Mouse (Mus musculus) testis, adult 2 months (tissue): ENCODE data around the gene Lingo3. TPM values are rescaled to one million over a fixed set of nuclear protein-coding genes. Genes with fewer than 3 reads are reported as not detected.

Source experiments
- H3K27ac ChIP-seq: fragments of 200-500 bp; 2 replicates; pipeline ENCODE4 v1.5.1; 2012; ENCODE audit warnings: low read depth, low read length; ENCODE audit not compliant: control insufficient read depth, insufficient read depth
- H3K27me3 ChIP-seq: fragments of 200-500 bp; 2 replicates; pipeline ENCODE4 v1.6.1; 2012; ENCODE audit warnings: mild to moderate bottlenecking, low read length, moderate library complexity; ENCODE audit not compliant: control insufficient read depth, insufficient read depth
- H3K36me3 ChIP-seq: fragments of 200-500 bp; 2 replicates; pipeline ENCODE4 v1.6.1; 2012; ENCODE audit warnings: mild to moderate bottlenecking, low read length; ENCODE audit not compliant: control insufficient read depth, insufficient read depth
- H3K4me1 ChIP-seq: fragments of 200-500 bp; 2 replicates; pipeline ENCODE4 v1.6.1; 2012; ENCODE audit warnings: low read length; ENCODE audit not compliant: control insufficient read depth, insufficient read depth
- H3K4me3 ChIP-seq: fragments of 200-500 bp; 2 replicates; pipeline ENCODE4 v1.5.1; 2012; ENCODE audit warnings: low read depth, mild to moderate bottlenecking, low read length, moderate library complexity, mixed read lengths; ENCODE audit not compliant: control insufficient read depth
- CTCF ChIP-seq: fragments of 200-500 bp; IDR thresholded peaks from 2 replicates; pipeline ENCODE4 v1.5.1; 2012; ENCODE audit warnings: low read depth, mild to moderate bottlenecking, inconsistent platforms, low read length, moderate library complexity; ENCODE audit not compliant: control insufficient read depth, insufficient read depth, insufficient replicate concordance
- POLR2A ChIP-seq: fragments of 200-500 bp; IDR thresholded peaks from 2 replicates; pipeline ENCODE4 v1.6.1; 2012; ENCODE audit warnings: low read depth, mild to moderate bottlenecking, inconsistent platforms, low read length, moderate library complexity; ENCODE audit not compliant: control insufficient read depth
- polyA plus RNA-seq: library from polyadenylated mRNA; depleted of rRNA; stranded (reverse); fragments of >200 nt; gene quantifications from 2 replicates; pipeline ENCODE4 v1.2.3, GENCODE M21; 2012; rRNA removed

The Lingo3 gene
- polyA plus RNA-seq, 1 experiment: 0.16 TPM

- no peak overlapping the region for H3K27ac ChIP-seq
- H3K4me3 ChIP-seq: no peak overlapping the region
- no peaks in the 10 kb centered on the region; the same call in 1 of the 2 replicates for H3K36me3 ChIP-seq
- no peaks in the 10 kb centered on the region for H3K27me3 ChIP-seq
- H3K4me1 ChIP-seq: no peaks in the 10 kb centered on the region; the same call in none of the 2 replicates
- no peak for TF ChIP-seq CTCF
Measured at GRCm38 (mm10) chr10:80791476-80792174, 52.2 kb downstream of the Lingo3 start.

GRCm38 (mm10) chr10:80790761-80791404 is 53.0 kb downstream of the Lingo3 start:
- H3K27me3 ChIP-seq: no peaks in the 10 kb centered on the region
- no peak overlapping the region for H3K27ac ChIP-seq
- TF ChIP-seq POLR2A (no peak), CTCF (no peak; the same call in 1 of the 2 replicates)
- H3K4me1 ChIP-seq: no peaks in the 10 kb centered on the region; the same call in none of the 2 replicates
- no peak overlapping the region for H3K4me3 ChIP-seq
- no peaks in the 10 kb centered on the region; the same call in 1 of the 2 replicates for H3K36me3 ChIP-seq

- no peak overlapping the region for H3K4me3 ChIP-seq
- TF ChIP-seq CTCF: no peak
- TF ChIP-seq POLR2A: no peak
Measured at GRCm38 (mm10) chr10:80787517-80787916, 56.3 kb downstream of the Lingo3 start.

GRCm38 (mm10) chr10:80785963-80786362 is 57.9 kb downstream of the Lingo3 start:
- TF ChIP-seq CTCF (no peak), POLR2A (no peak)
- no peaks in the 10 kb centered on the region for H3K27me3 ChIP-seq
- H3K36me3 ChIP-seq: no peaks in the 10 kb centered on the region; the same call in none of the 2 replicates
- no peak overlapping the region for H3K4me3 ChIP-seq
- H3K27ac ChIP-seq: no peak overlapping the region
- H3K4me1 ChIP-seq: no peaks in the 10 kb centered on the region

More at GRCm38 (mm10) chr10:80787517-80787916, 56.3 kb downstream of the Lingo3 start:
- Histone ChIP-seq H3K27ac (no peak overlapping the region), H3K4me1 (no peaks in the 10 kb centered on the region; the same call in none of the 2 replicates), H3K27me3 (no peaks in the 10 kb centered on the region), H3K36me3 (no peaks in the 10 kb centered on the region; the same call in none of the 2 replicates)

- no peaks in the 10 kb centered on the region; the same call in none of the 2 replicates for H3K36me3 ChIP-seq
- no peak overlapping the region for H3K27ac ChIP-seq
- H3K4me3 ChIP-seq: no peak overlapping the region
- TF ChIP-seq POLR2A (no peak), CTCF (no peak)
- H3K4me1 ChIP-seq: no peaks in the 10 kb centered on the region
- H3K27me3 ChIP-seq: no peaks in the 10 kb centered on the region
Measured at GRCm38 (mm10) chr10:80784871-80785270, 59.0 kb downstream of the Lingo3 start.

- H3K27me3 ChIP-seq: no peaks in the 10 kb centered on the region
- TF ChIP-seq CTCF (no peak), POLR2A (no peak)
- no peak overlapping the region for H3K27ac ChIP-seq
- no peak overlapping the region for H3K4me3 ChIP-seq
- H3K4me1 ChIP-seq: no peaks in the 10 kb centered on the region
- no peaks in the 10 kb centered on the region; the same call in none of the 2 replicates for H3K36me3 ChIP-seq
Measured at GRCm38 (mm10) chr10:80784302-80784701, 59.5 kb downstream of the Lingo3 start.

Other genes with a start within 250 kb of the Lingo3 start
- 58.8 and 61.6 TPM in 2 replicates for gene Scamp4, start 241.2 kb downstream of the Lingo3 start, polyA plus RNA-seq
- 46.6 and 56.1 TPM in 2 replicates for gene Adat3, start 241.2 kb downstream of the Lingo3 start, polyA plus RNA-seq
- 1.9 and 2.1 TPM in 2 replicates for gene Gm49322, start 238.0 kb downstream of the Lingo3 start, polyA plus RNA-seq
- 1,079 and 1,184 TPM in 2 replicates for gene Csnk1g2, start 221.2 kb downstream of the Lingo3 start, polyA plus RNA-seq
- 18.9 and 20.5 TPM in 2 replicates for gene Btbd2, start 187.0 kb downstream of the Lingo3 start, polyA plus RNA-seq
- 53.5 and 60.4 TPM in 2 replicates for gene Mknk2, start 165.9 kb downstream of the Lingo3 start, polyA plus RNA-seq
- gene Mob3a, start 142.1 kb downstream of the Lingo3 start, polyA plus RNA-seq: 11.1 and 12.5 TPM in 2 replicates
- 339 and 385 TPM in 2 replicates for gene Izumo4, start 141.9 kb downstream of the Lingo3 start, polyA plus RNA-seq
- 178 and 195 TPM in 2 replicates for gene Ap3d1, start 101.8 kb downstream of the Lingo3 start, polyA plus RNA-seq
- gene Dot1l, start 88.8 kb downstream of the Lingo3 start, polyA plus RNA-seq: 168 and 189 TPM in 2 replicates
- 65.7 and 67.4 TPM in 2 replicates for gene Sf3a2, start 45.8 kb downstream of the Lingo3 start, polyA plus RNA-seq
- 41.4 and 45.8 TPM in 2 replicates for gene Plekhj1, start 45.4 kb downstream of the Lingo3 start, polyA plus RNA-seq
- gene Amh, start 38.8 kb downstream of the Lingo3 start, polyA plus RNA-seq: 2.5 and 3.2 TPM in 2 replicates
- 1.2 and 1.4 TPM in 2 replicates for gene Jsrp1, start 30.5 kb downstream of the Lingo3 start, polyA plus RNA-seq
- 261 and 275 TPM in 2 replicates for gene Oaz1, start 17.4 kb downstream of the Lingo3 start, polyA plus RNA-seq
- gene Lsm7, start 11.2 kb upstream of the Lingo3 start, polyA plus RNA-seq: 60.3 and 67.0 TPM in 2 replicates
- gene Sppl2b, start 11.2 kb upstream of the Lingo3 start, polyA plus RNA-seq: 169 and 173 TPM in 2 replicates
- gene Tmprss9, start 27.8 kb upstream of the Lingo3 start, polyA plus RNA-seq: 2.0 and 2.7 TPM in 2 replicates
- gene Timm13, start 56.9 kb upstream of the Lingo3 start, polyA plus RNA-seq: 76.7 and 104 TPM in 2 replicates
- 177 TPM in 2 replicates for gene Lmnb2, start 74.2 kb upstream of the Lingo3 start, polyA plus RNA-seq
- gene Gadd45b, start 86.0 kb upstream of the Lingo3 start, polyA plus RNA-seq: 7.8 and 9.1 TPM in 2 replicates
- 1.0 and 1.6 TPM in 2 replicates for gene Gng7, start 170.9 kb upstream of the Lingo3 start, polyA plus RNA-seq
- gene Diras1, start 181.6 kb upstream of the Lingo3 start, polyA plus RNA-seq: 0.95 and 1.4 TPM in 2 replicates
- gene Slc39a3, start 193.4 kb upstream of the Lingo3 start, polyA plus RNA-seq: 39.6 and 46.3 TPM in 2 replicates
- gene Sgta, start 216.1 kb upstream of the Lingo3 start, polyA plus RNA-seq: 203 and 224 TPM in 2 replicates
- gene Thop1, start 226.0 kb upstream of the Lingo3 start, polyA plus RNA-seq: 318 and 378 TPM in 2 replicates